Mouse (Mus musculus) B cell, adult 67 days (primary cell): ENCODE data around the gene Gm6408. TPM values are rescaled to one million over a fixed set of nuclear protein-coding genes. Genes with fewer than 3 reads are reported as not detected.

Experiments
- total RNA-seq, 2 experiments: library from RNA; stranded (reverse); gene quantifications; 4 replicates each; pipeline ENCODE4 v1.2.4; 2023

The Gm6408 gene
- not detected for total RNA-seq

DNA sequence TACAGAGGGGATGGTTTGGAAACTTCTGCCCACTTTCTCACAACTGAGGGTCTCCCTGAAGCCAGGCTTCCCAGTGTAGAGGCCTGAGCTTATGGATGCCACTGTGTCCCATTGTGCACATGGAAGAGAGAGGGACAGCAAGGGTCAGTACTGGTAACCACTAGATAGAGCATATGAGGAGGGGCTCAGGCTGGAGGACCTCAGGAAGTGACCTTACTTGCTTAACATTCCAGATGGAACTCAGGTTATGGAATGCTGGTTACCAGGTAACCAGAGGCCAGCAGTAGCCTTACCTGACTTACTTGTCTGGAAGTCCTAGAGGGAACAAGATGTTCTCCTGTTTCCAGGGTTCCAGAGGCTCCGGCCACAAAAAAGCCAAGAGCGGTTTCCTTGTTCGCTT lies at the start of gene Gm6408:
Gm6408 (plus strand) TSS at position 301 of the 400 bp plus-strand sequence.

DNA sequence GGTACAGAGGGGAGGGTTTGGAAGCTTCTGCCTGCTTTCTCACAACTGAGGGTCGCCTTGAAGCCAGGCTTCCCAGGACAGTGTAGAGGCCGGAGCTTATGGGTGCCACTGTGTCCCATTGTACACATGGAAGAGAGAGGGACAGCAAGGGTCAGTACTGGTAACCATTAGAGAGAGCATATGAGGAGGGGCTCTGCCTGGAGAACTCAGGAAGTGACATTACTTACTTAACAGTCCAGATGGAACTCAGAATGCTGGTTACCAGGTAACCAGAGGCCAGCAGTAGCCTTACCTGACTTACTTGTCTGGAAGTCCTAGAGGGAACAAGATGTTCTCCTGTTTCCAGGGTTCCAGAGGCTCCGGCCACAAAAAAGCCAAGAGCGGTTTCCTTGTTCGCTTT lies 9.3 kb downstream of the Gm6408 start, which contains the start of gene Gm6370:
Gm6370 (plus strand) TSS at position 301 of the 400 bp plus-strand sequence.

GRCm38 (mm10) chr5:146502099-146502498 lies 20.3 kb downstream of the Gm6408 start, which contains the start of gene 4930449I24Rik:
Gene 4930449I24Rik, plus strand, starts transcription at chr5:146502399.

GRCm38 (mm10) chr5:146513823-146514222 lies 32.1 kb downstream of the Gm6408 start, which contains the start of gene Gm3402:
Gene Gm3402, plus strand, starts transcription at chr5:146514123.

DNA sequence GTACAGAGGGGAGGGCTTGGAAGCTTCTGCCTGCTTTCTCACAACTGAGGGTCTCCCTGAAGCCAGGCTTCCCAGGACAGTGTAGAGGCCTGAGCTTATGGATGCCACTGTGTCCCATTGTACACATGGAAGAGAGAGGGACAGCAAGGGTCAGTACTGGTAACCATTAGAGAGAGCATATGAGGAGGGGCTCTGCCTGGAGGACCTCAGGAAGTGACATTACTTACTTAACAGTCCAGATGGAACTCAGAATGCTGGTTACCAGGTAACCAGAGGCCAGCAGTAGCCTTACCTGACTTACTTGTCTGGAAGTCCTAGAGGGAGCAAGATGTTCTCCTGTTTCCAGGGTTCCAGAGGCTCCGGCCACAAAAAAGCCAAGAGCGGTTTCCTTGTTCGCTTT lies 43.7 kb downstream of the Gm6408 start, which contains the start of gene Gm3404:
Gm3404 (plus strand) TSS at position 301 of the 400 bp plus-strand sequence.

Other genes starting within 250 kb of the Gm6408 start
- not detected for gene Wasf3, start 97.0 kb upstream of the Gm6408 start, total RNA-seq
- not detected for gene Gm6370, start 9.4 kb downstream of the Gm6408 start, total RNA-seq
- gene 4930449I24Rik, start 20.4 kb downstream of the Gm6408 start, total RNA-seq, result not detected
- gene Gm3402, start 32.2 kb downstream of the Gm6408 start, total RNA-seq, result not detected
- not detected for gene Gm3404, start 43.8 kb downstream of the Gm6408 start, total RNA-seq
- not detected for gene Gm3409, start 55.7 kb downstream of the Gm6408 start, total RNA-seq
- gene Gm3415, start 74.2 kb downstream of the Gm6408 start, total RNA-seq, result not detected
- not detected for gene Gpr12, start 103.3 kb downstream of the Gm6408 start, total RNA-seq